Mouse (Mus musculus) hindbrain, embryonic 14.5 days (tissue): Measurements from ENCODE around the gene Adra1b. TPM values are rescaled to one million over a fixed set of nuclear protein-coding genes. Genes with fewer than 3 reads are reported as not detected.

Experiments
- ATAC-seq: fragments of 200-750 bp; cut with Nextera tagmentation; 2 replicates; pipeline ENCODE4 v1.8.0; 2017; ENCODE audit warnings: moderate number of reproducible peaks, mild to moderate bottlenecking, moderate TSS enrichment, moderate library complexity; ENCODE audit not compliant: low FRiP score
- DNase-seq: peaks from one replicate; pipeline ENCODE4 v3.0.0-alpha.2; 2015; ENCODE audit warnings: low spot score
- H3K27ac ChIP-seq: fragments of 300-500 bp; sonication (generic); 2 replicates; pipeline ENCODE4 v1.5.1; 2014; ENCODE audit warnings: mild to moderate bottlenecking, moderate library complexity
- H3K27me3 ChIP-seq: fragments of 300-500 bp; sonication (generic); 2 replicates; pipeline ENCODE4 v1.6.1; 2014; ENCODE audit warnings: mild to moderate bottlenecking, low read length, mixed read lengths; ENCODE audit not compliant: control insufficient read depth, insufficient read depth
- H3K36me3 ChIP-seq: fragments of 300-500 bp; sonication (generic); replicated peaks from 2 replicates; pipeline ENCODE4 v1.6.1; 2014; ENCODE audit not compliant: control insufficient read depth, insufficient read depth
- H3K4me1 ChIP-seq: fragments of 300-500 bp; sonication (generic); replicated peaks from 2 replicates; pipeline ENCODE4 v1.6.1; 2014; ENCODE audit warnings: antibody characterized with exemption, low read length, mixed read lengths; ENCODE audit not compliant: control insufficient read depth, insufficient read depth
- H3K4me2 ChIP-seq: fragments of 300-500 bp; sonication (generic); replicated peaks from 2 replicates; pipeline ENCODE4 v1.6.1; 2014; ENCODE audit warnings: mild to moderate bottlenecking, moderate library complexity
- H3K4me3 ChIP-seq: fragments of 300-500 bp; sonication (generic); replicated peaks from 2 replicates; pipeline ENCODE4 v1.5.1; 2014; ENCODE audit warnings: mild to moderate bottlenecking, low read length
- H3K9ac ChIP-seq: fragments of 300-500 bp; sonication (generic); 2 replicates; pipeline ENCODE4 v1.6.1; 2014
- H3K9me3 ChIP-seq: fragments of 300-500 bp; sonication (generic); 2 replicates; pipeline ENCODE4 v1.6.1; 2016; ENCODE audit warnings: low read length; ENCODE audit not compliant: control insufficient read depth
- WGBS: fragments of 180-500 bp; shearing (Covaris S2); extraction: QIAGEN DNeasy Blood & Tissue Kit; methylation state at CpG from one replicate; pipeline ENCODE4 v1.1.7; 2014; 5-methylcytosine and 5-hydroxymethylcytosine counted together
- polyA plus RNA-seq: library from polyadenylated mRNA; unstranded; fragments of >200 nt; fragmentation: Nextera tagmentation; extraction: Ambion mirVana; gene quantifications from 2 replicates; pipeline ENCODE4 v1.2.1, GENCODE M21; 2014

The Adra1b gene
- polyA plus RNA-seq, 1 experiment from 2014 or later: 6.2 TPM

- Histone ChIP-seq H3K9me3 (no peaks in the 10 kb centered on the region), H3K27ac (no peak overlapping the region), H3K36me3 (peaks cover 48% of the 10 kb centered on the region), H3K4me2 (no peak overlapping the region), H3K27me3 (no peaks in the 10 kb centered on the region), H3K9ac (no peak overlapping the region), H3K4me3 (no peak overlapping the region), H3K4me1 (no peaks in the 10 kb centered on the region)
- DNase-seq (no peak), ATAC-seq (no peak)
- 88% methylated on average over 7 of the region's 7 CpGs for WGBS
Observed at GRCm38 (mm10) chr11:43727796-43728195, 173.2 kb downstream of the Adra1b start.

Other genes with a start within 250 kb of the Adra1b start
- gene Pwwp2a, start 219.2 kb downstream of the Adra1b start, polyA plus RNA-seq: 42.1 and 42.7 TPM in 2 replicates
- 78.1 and 78.9 TPM in 2 replicates for gene Ttc1, start 153.2 kb downstream of the Adra1b start, polyA plus RNA-seq